Mouse (Mus musculus): ENCODE measurements around the gene Spic. TPM values are rescaled to one million over a fixed set of nuclear protein-coding genes. Genes with fewer than 3 reads are reported as not detected.

Gene Spic
- polyA plus RNA-seq, 1 experiment from 2014 or later, result not detected

GRCm38 (mm10) chr10:88627052-88627451, 57.8 kb downstream of the Spic start:
- WGBS, result 33% methylated on average over 4 of the region's 4 CpGs

DNA sequence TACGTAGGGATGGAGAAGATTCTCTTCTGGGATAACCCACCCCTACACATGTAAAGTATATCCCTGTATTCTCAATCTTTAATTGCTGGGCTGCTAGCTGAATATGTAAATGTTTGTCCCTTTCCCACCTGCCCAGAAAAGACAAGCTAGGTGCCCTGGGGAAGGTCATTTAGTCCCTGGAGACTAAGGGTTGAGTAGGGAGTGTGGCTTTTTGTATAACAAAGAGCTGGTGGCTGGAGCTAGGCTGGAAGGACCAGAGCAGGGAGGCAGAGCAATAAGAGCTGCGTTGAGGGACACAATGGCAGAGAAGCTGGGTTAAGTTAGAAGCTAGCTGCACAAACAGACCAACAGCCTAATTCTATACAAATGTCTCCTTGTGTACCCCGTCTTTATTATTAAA, 58.6 kb downstream of the Spic start:
- H3K4me1 ChIP-seq, result peaks cover 10% of the 10 kb centered on the region
- no peak overlapping the region; the same call in 1 of the 2 replicates for H3K27ac ChIP-seq
- no peaks in the 10 kb centered on the region for H3K27me3 ChIP-seq
- H3K9ac ChIP-seq, result no peak overlapping the region
- ATAC-seq (ENCODE audit: low FRiP score, low read depth), result no peak
- H3K36me3 ChIP-seq, result no peaks in the 10 kb centered on the region
- 53% methylated on average over 3 of the region's 3 CpGs for WGBS
- H3K4me3 ChIP-seq, result no peak overlapping the region
- no peaks in the 10 kb centered on the region for H3K9me3 ChIP-seq
- H3K4me2 ChIP-seq (replicated peaks), result no peak overlapping the region

More at GRCm38 (mm10) chr10:88627052-88627451, 57.8 kb downstream of the Spic start:
- no peaks in the 10 kb centered on the region for H3K9me3 ChIP-seq
- H3K36me3 ChIP-seq, result no peaks in the 10 kb centered on the region
- no peak overlapping the region for H3K9ac ChIP-seq
- peak; percentile 49; the same call in 1 of the 2 replicates for ATAC-seq (ENCODE audit: low FRiP score, low read depth)
- H3K27ac ChIP-seq, result no peak overlapping the region
- H3K27me3 ChIP-seq, result no peaks in the 10 kb centered on the region
- no peak overlapping the region for H3K4me3 ChIP-seq
- no peak overlapping the region for H3K4me2 ChIP-seq (replicated peaks)
- H3K4me1 ChIP-seq, result peaks cover 9% of the 10 kb centered on the region

Other genes with a start within 250 kb of the Spic start
- 0.32 TPM in 1 of 2 replicates, not detected in the other for gene Sycp3, start 225.4 kb downstream of the Spic start, polyA plus RNA-seq (2015; fragmentation: Nextera tagmentation; extraction: Ambion mirVana)
- 21.0 and 24.5 TPM in 2 replicates for gene Chpt1, start 180.9 kb downstream of the Spic start, polyA plus RNA-seq (2015; fragmentation: Nextera tagmentation; extraction: Ambion mirVana)
- gene Mybpc1, start 79.9 kb downstream of the Spic start, polyA plus RNA-seq (2015; fragmentation: Nextera tagmentation; extraction: Ambion mirVana), result 36.9 and 42.1 TPM in 2 replicates
- 226 and 227 TPM in 2 replicates for gene Arl1, start 45.8 kb upstream of the Spic start, polyA plus RNA-seq (2015; fragmentation: Nextera tagmentation; extraction: Ambion mirVana)
- gene Utp20, start 141.8 kb upstream of the Spic start, polyA plus RNA-seq (2015; fragmentation: Nextera tagmentation; extraction: Ambion mirVana), result 17.9 and 22.1 TPM in 2 replicates
- 0.04 and 0.05 TPM in 2 replicates for gene Slc5a8, start 201.0 kb upstream of the Spic start, polyA plus RNA-seq (2015; fragmentation: Nextera tagmentation; extraction: Ambion mirVana)